Mouse (Mus musculus): Measurements from ENCODE around the gene Zfp639. TPM values are rescaled to one million over a fixed set of nuclear protein-coding genes. Genes with fewer than 3 reads are reported as not detected.

Gene Zfp639
- polyA plus RNA-seq, 2 experiments, result 18.5 to 20.4 TPM

DNA sequence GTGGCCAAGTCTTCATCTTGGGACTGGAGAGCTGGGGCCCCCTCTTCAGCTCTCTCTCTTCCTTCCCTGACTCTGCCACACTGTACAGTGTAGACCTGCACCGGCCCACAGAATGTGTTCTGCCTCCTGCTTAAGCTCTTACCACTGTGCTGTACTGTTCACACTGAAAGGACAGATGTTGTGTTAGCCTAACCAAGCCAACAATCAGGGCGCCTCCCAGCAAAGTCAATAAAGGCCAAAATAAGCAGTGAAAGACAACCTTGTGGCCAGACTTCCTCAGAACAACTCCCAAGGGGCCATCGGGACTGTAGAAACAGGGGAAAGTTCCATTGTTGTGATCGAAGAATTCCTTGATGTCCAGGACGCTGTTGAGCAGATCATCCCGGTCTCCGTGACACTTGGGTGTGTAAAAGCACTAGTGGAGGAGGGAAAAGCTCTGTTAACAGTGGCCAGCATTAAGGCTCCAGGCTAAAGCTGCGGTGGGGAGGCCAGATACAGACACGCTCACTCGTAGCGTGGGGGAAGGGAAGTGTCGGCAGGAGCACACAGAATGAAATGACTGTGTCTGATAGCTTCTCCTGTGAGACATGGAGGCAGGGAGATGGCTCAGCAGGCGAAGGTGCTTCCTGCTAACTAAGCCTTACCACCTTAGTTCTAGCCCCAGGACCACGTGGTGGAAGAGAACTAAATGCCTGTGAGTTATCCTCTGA, 37.7 kb upstream of the Zfp639 start:
- Histone ChIP-seq H3K36me3 (replicated peaks; ENCODE audit: control insufficient read depth, insufficient read depth, low read depth) (no peaks in the 10 kb centered on the region), H3K9me3 (ENCODE audit: control insufficient read depth, low read length) (no peaks in the 10 kb centered on the region), H3K27me3 (ENCODE audit: control insufficient read depth, insufficient read depth, low read length) (no peaks in the 10 kb centered on the region), H3K4me2 (ENCODE audit: low read depth) (no peak overlapping the region), H3K4me1 (replicated peaks; ENCODE audit: control insufficient read depth in 2 of 2, insufficient read depth in 2 of 2, low read length in 1 of 2) (no peaks in the 10 kb centered on the region; a peak in 1 of 4 replicates), H3K27ac (no peak overlapping the region), H3K4me3 (ENCODE audit: insufficient read depth in 1 of 2, low read depth in 2 of 2, low read length in 2 of 2) (no peak overlapping the region), H3K9ac (replicated peaks) (no peak overlapping the region)
- WGBS (ENCODE audit: insufficient replicate concordance), result 61% methylated on average over 14 of the region's 14 CpGs
- DNase-seq (ENCODE audit: low read depth in 3 of 3, low spot score in 3 of 3) (no peak), ATAC-seq (ENCODE audit: insufficient read depth) (no peak)
- TF ChIP-seq EP300 (IDR thresholded peaks at IDR 0.05; ENCODE audit: low read depth) (no peak), CTCF (IDR thresholded peaks at IDR 0.05; ENCODE audit: low read depth) (no peak)

DNA sequence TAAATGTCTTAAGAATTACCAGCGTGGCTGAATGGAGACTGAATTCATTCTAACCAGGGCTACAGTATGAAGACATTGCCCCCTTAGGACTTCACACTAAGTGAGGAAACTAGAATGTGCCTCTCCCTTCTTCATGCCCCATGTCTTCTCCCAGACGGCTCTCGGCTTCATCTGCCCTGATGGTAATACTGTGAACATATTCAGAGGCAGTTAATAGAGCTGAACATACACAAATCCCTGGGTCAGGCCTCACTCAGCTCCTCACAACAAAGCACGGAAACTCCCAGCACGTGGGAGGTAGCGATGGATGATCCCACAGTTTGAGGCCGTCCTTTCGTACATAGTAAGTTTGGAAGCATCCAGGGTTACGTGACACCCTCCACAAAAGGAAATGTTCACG, 36.9 kb upstream of the Zfp639 start:
- Histone ChIP-seq H3K4me3 (ENCODE audit: insufficient read depth in 1 of 2, low read depth in 2 of 2, low read length in 2 of 2) (no peak overlapping the region), H3K4me1 (replicated peaks; ENCODE audit: control insufficient read depth in 2 of 2, insufficient read depth in 2 of 2, low read length in 1 of 2) (no peaks in the 10 kb centered on the region; a peak in 1 of 4 replicates), H3K27ac (no peak overlapping the region), H3K36me3 (replicated peaks; ENCODE audit: control insufficient read depth, insufficient read depth, low read depth) (no peaks in the 10 kb centered on the region), H3K4me2 (ENCODE audit: low read depth) (no peak overlapping the region), H3K9me3 (ENCODE audit: control insufficient read depth, low read length) (no peaks in the 10 kb centered on the region), H3K9ac (replicated peaks) (no peak overlapping the region), H3K27me3 (ENCODE audit: control insufficient read depth, insufficient read depth, low read length) (no peaks in the 10 kb centered on the region)
- 73% methylated on average over 10 of the region's 10 CpGs for WGBS (ENCODE audit: insufficient replicate concordance)
- TF ChIP-seq CTCF (IDR thresholded peaks at IDR 0.05; ENCODE audit: low read depth) (no peak), EP300 (IDR thresholded peaks at IDR 0.05; ENCODE audit: low read depth) (no peak)
- DNase-seq (ENCODE audit: low read depth in 3 of 3, low spot score in 3 of 3), result no peak
- no peak for ATAC-seq (ENCODE audit: insufficient read depth)

DNA sequence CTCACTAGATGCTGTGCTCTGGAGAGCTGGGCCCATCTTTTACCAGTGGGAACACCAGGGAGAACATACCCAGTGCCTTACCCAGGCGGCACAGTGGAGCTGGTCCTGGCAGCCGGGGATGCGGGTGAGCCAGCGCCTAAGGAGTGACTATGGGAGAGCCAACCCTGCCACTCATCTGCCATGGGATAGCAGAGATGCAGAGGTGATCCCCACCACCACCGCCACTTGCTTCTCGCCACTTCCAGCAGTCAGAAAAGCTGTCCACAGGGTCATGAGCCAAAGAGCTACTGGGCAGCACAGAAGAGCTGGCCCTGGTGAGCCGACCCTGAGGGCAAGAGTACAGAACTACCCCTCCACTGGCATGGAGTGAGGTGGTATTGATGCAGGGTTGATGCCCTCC, 30.1 kb upstream of the Zfp639 start:
- WGBS (ENCODE audit: insufficient replicate concordance), result 73% methylated on average over 7 of the region's 7 CpGs
- TF ChIP-seq CTCF (IDR thresholded peaks at IDR 0.05; ENCODE audit: low read depth) (no peak), EP300 (IDR thresholded peaks at IDR 0.05; ENCODE audit: low read depth) (no peak)
- H3K4me1 ChIP-seq (replicated peaks; ENCODE audit: control insufficient read depth in 2 of 2, insufficient read depth in 2 of 2, low read length in 1 of 2), result no peaks in the 10 kb centered on the region
- H3K27ac ChIP-seq, result no peak overlapping the region
- no peaks in the 10 kb centered on the region for H3K27me3 ChIP-seq (ENCODE audit: control insufficient read depth, insufficient read depth, low read length)
- H3K4me2 ChIP-seq (ENCODE audit: low read depth), result no peak overlapping the region
- DNase-seq (ENCODE audit: low read depth in 3 of 3, low spot score in 3 of 3), result no peak
- no peak overlapping the region for H3K4me3 ChIP-seq (ENCODE audit: insufficient read depth in 1 of 2, low read depth in 2 of 2, low read length in 2 of 2)
- H3K9ac ChIP-seq (replicated peaks), result no peak overlapping the region
- no peaks in the 10 kb centered on the region for H3K9me3 ChIP-seq (ENCODE audit: control insufficient read depth, low read length)
- ATAC-seq (ENCODE audit: insufficient read depth), result no peak
- no peaks in the 10 kb centered on the region for H3K36me3 ChIP-seq (replicated peaks; ENCODE audit: control insufficient read depth, insufficient read depth, low read depth)

DNA sequence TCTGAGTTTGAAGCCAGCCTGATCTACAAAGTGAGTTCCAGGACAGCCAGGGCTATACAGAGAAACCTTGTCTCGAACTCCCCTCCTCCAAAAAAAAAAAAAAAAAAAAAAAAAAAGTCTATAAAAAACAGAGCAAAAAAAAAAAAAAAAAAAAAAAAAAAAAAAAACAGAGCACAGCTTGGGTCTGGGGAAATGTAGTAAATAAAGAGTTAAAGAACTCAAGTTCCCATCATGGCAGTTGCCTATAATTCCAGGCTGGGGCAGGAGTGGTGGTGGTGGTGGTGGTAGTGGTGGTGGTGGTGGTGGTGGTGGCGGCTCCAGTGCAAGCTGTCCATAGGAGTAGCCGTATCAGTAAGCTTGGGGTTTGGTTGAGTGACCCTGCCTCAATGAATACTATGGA, 27.0 kb upstream of the Zfp639 start:
- Histone ChIP-seq H3K36me3 (replicated peaks; ENCODE audit: control insufficient read depth, insufficient read depth, low read depth) (no peaks in the 10 kb centered on the region), H3K4me2 (ENCODE audit: low read depth) (no peak overlapping the region), H3K9ac (replicated peaks) (no peak overlapping the region), H3K27me3 (ENCODE audit: control insufficient read depth, insufficient read depth, low read length) (no peaks in the 10 kb centered on the region), H3K4me1 (replicated peaks; ENCODE audit: control insufficient read depth in 2 of 2, insufficient read depth in 2 of 2, low read length in 1 of 2) (no peaks in the 10 kb centered on the region), H3K9me3 (ENCODE audit: control insufficient read depth, low read length) (no peaks in the 10 kb centered on the region), H3K4me3 (ENCODE audit: insufficient read depth in 1 of 2, low read depth in 2 of 2, low read length in 2 of 2) (no peak overlapping the region), H3K27ac (no peak overlapping the region)
- ATAC-seq (ENCODE audit: insufficient read depth) (no peak), DNase-seq (ENCODE audit: low read depth in 3 of 3, low spot score in 3 of 3) (no peak)
- TF ChIP-seq EP300 (IDR thresholded peaks at IDR 0.05; ENCODE audit: low read depth) (no peak), CTCF (IDR thresholded peaks at IDR 0.05; ENCODE audit: low read depth) (no peak)
- WGBS (ENCODE audit: insufficient replicate concordance), result 75% methylated on average over 3 of the region's 3 CpGs

DNA sequence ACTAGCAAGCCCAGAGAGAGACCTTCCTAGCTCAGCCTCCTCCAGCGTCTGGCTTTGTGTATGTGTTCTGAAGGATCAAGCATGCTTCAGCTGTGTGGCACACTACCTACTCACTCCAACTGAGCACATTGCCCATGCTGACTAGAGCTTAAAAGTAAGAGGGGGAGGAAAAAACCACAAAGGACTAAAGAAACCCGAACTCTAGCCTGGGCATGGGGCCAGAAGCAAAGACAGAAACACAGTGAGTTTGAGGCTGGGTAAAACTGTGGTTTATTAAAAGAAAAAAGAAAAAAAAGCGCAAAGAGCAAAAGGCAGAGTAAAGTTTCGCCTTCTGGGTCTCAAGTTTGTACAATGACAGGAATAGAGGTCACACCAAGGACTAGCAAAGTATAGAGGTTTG, 23.5 kb upstream of the Zfp639 start:
- no peak for ATAC-seq (ENCODE audit: insufficient read depth)
- H3K4me1 ChIP-seq (replicated peaks; ENCODE audit: control insufficient read depth in 2 of 2, insufficient read depth in 2 of 2, low read length in 1 of 2), result no peaks in the 10 kb centered on the region
- no peak overlapping the region for H3K4me3 ChIP-seq (ENCODE audit: insufficient read depth in 1 of 2, low read depth in 2 of 2, low read length in 2 of 2)
- WGBS (ENCODE audit: insufficient replicate concordance), result 50% methylated on average over 4 of the region's 4 CpGs
- TF ChIP-seq CTCF (IDR thresholded peaks at IDR 0.05; ENCODE audit: low read depth) (no peak), EP300 (IDR thresholded peaks at IDR 0.05; ENCODE audit: low read depth) (no peak)
- no peak overlapping the region for H3K4me2 ChIP-seq (ENCODE audit: low read depth)
- H3K9ac ChIP-seq (replicated peaks), result no peak overlapping the region
- H3K27me3 ChIP-seq (ENCODE audit: control insufficient read depth, insufficient read depth, low read length), result no peaks in the 10 kb centered on the region
- DNase-seq (ENCODE audit: low read depth in 3 of 3, low spot score in 3 of 3), result no peak
- H3K9me3 ChIP-seq (ENCODE audit: control insufficient read depth, low read length), result no peaks in the 10 kb centered on the region
- H3K27ac ChIP-seq, result no peak overlapping the region
- H3K36me3 ChIP-seq (replicated peaks; ENCODE audit: control insufficient read depth, insufficient read depth, low read depth), result no peaks in the 10 kb centered on the region
